In the genomic region with DNA sequence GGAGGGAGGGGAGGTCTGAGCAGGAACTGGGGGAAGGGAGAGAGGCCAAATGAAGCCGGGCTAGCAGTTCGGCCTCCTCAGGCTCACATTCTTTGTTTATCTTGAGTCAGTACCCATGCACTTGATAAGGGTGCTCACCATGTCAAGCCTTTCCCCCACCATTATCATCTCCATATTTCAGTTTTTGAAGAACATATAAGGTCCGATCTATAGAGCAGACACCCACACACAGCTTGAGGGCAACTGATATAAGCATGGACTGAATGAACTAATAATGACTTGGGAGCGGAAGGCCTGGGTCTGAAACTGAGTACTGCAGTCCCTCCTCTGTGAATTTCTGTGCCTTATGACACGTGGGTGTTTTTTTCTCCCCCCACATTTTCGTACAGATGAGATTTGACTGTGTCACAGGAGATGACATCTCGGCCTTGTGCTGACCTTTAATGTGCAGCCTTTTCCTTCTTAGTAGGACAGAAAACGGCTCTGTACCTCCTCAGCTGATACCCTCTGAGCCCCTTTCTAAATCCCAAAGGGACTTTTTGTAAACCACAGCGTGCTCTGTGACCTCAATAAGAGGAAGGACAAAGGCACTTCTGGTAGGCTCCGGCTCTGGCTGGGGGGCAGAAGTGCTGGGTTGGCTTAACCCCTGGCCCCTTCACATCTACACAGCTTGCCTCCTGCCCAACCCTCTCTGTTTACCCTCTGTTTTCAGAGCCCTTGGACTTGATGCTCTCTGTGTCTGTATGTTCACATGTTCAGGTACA, we compare ENCODE assay signal across 11 mouse cellular contexts. TPM values are rescaled to one million over a fixed set of nuclear protein-coding genes. Genes with fewer than 3 reads are reported as not detected.
DNase-seq lines count a peak whose midpoint lies in the region; ATAC-seq and TF ChIP-seq lines count a peak whose summit lies in the region.
"Had no signal": no experiment of that assay in that cellular context is flagged by ENCODE, and none has a peak within 500 bp of the region (broad histone marks: within the 10 kb centered on the region; RNA-seq: fewer than 3 reads in every experiment).

No protein-coding gene starts in this region.

- no peaks in the 10 kb centered on the region for H3K79me2 ChIP-seq in heart, adult 2 months (replicated peaks; ENCODE audit: control insufficient read depth, insufficient read depth, low read length)

- WGBS in heart, adult 2 months = 56% methylated on average over 10 of the region's 10 CpGs
- 27% methylated on average over 10 of the region's 10 CpGs for WGBS in midbrain, embryonic 10.5 days
- WGBS in midbrain, embryonic 13.5 days = 25% methylated on average over 10 of the region's 10 CpGs
- 49% methylated on average over 10 of the region's 10 CpGs for WGBS in stomach, embryonic 15.5 days

- no peak overlapping the region for H3K9ac ChIP-seq in heart, adult 2 months (ENCODE audit: low read depth, low read length)
- no peak overlapping the region for H3K9ac ChIP-seq in midbrain, embryonic 13.5 days (replicated peaks)
- no peak overlapping the region for H3K9ac ChIP-seq in stomach, embryonic 15.5 days
- H3K9ac ChIP-seq: neural tube, embryonic 15.5 days had no signal

- H3K27me3 ChIP-seq in heart, adult 2 months (ENCODE audit: control insufficient read depth, insufficient read depth, low read length) = no peaks in the 10 kb centered on the region
- H3K27me3 ChIP-seq in midbrain, embryonic 10.5 days (ENCODE audit: low read depth, poor library complexity, severe bottlenecking) = peaks cover 56% of the 10 kb centered on the region
- H3K27me3 ChIP-seq in midbrain, embryonic 13.5 days = no peaks in the 10 kb centered on the region
- no peaks in the 10 kb centered on the region for H3K27me3 ChIP-seq in stomach, embryonic 15.5 days (replicated peaks)
- H3K27me3 ChIP-seq: neural tube, embryonic 15.5 days had no signal

- ATAC-seq in midbrain, embryonic 13.5 days = no peak
- ATAC-seq in inflammation-experienced regulatory T-cells, adult 6 months = peak; percentile 35
- ATAC-seq in stomach, embryonic 15.5 days (ENCODE audit: insufficient read depth, low FRiP score, low read depth) = peak; percentile 63

- H3K4me1 ChIP-seq in heart, adult 2 months (ENCODE audit: control insufficient read depth, insufficient read depth, low read length) = peaks cover 2% of the 10 kb centered on the region; the same call in 1 of the 2 replicates
- H3K4me1 ChIP-seq in midbrain, embryonic 10.5 days = peaks cover 43% of the 10 kb centered on the region
- peaks cover 50% of the 10 kb centered on the region for H3K4me1 ChIP-seq in midbrain, embryonic 13.5 days (replicated peaks)
- peaks cover 21% of the 10 kb centered on the region for H3K4me1 ChIP-seq in stomach, embryonic 15.5 days

- no peak overlapping the region for H3K4me3 ChIP-seq in heart, adult 2 months
- no peak overlapping the region for H3K4me3 ChIP-seq in midbrain, embryonic 10.5 days
- H3K4me3 ChIP-seq in midbrain, embryonic 13.5 days (replicated peaks) = no peak overlapping the region
- H3K4me3 ChIP-seq in stomach, embryonic 15.5 days (replicated peaks) = no peak overlapping the region
- H3K4me3 ChIP-seq: neural tube, embryonic 15.5 days had no signal

- TF ChIP-seq POLR2A in heart, adult 2 months (IDR thresholded peaks at IDR 0.05; ENCODE audit: insufficient read depth, low read depth, low read length) = no peak

- peak overlapping the region; percentile 73 for H3K27ac ChIP-seq in heart, adult 2 months
- H3K27ac ChIP-seq in midbrain, embryonic 10.5 days (replicated peaks) = peak overlapping the region; percentile 30; the same call in 1 of the 2 replicates
- no peak overlapping the region for H3K27ac ChIP-seq in midbrain, embryonic 13.5 days
- no peak overlapping the region for H3K27ac ChIP-seq in stomach, embryonic 15.5 days

- intact Hi-C loops in heart, adult 2 months (cut with DNase I) = loop anchor here (2.0 kb wide), 1 partner anchor 51 kb away; no protein-coding TSS in a partner anchor

- no peaks in the 10 kb centered on the region; the same call in 1 of the 2 replicates for H3K36me3 ChIP-seq in heart, adult 2 months (ENCODE audit: control insufficient read depth, insufficient read depth, low read length)
- H3K36me3 ChIP-seq in midbrain, embryonic 10.5 days = no peaks in the 10 kb centered on the region
- no peaks in the 10 kb centered on the region for H3K36me3 ChIP-seq in midbrain, embryonic 13.5 days
- no peaks in the 10 kb centered on the region for H3K36me3 ChIP-seq in stomach, embryonic 15.5 days
- H3K36me3 ChIP-seq: neural tube, embryonic 15.5 days had no signal

- TF ChIP-seq CTCF in heart, adult 2 months (IDR thresholded peaks at IDR 0.05) = no peak

- DNase-seq in heart, adult 2 months = no peak
- no peak for DNase-seq in heart, postnatal 4 days
- no peak for DNase-seq in midbrain, embryonic 10.5 days (ENCODE audit: low spot score)
- DNase-seq in adrenal gland, adult 2 months = no peak
- no peak for DNase-seq in urinary bladder, postnatal 36 days (ENCODE audit: low spot score in 2 of 2)
- DNase-seq: cerebellum, adult 11-12 months; gastrocnemius, postnatal 14 days had no signal

- H3K4me2 ChIP-seq in midbrain, embryonic 13.5 days (replicated peaks) = no peak overlapping the region
- no peak overlapping the region for H3K4me2 ChIP-seq in stomach, embryonic 15.5 days
- H3K4me2 ChIP-seq: neural tube, embryonic 15.5 days had no signal

- no peak for TF ChIP-seq EP300 in heart, adult 2 months (IDR thresholded peaks at IDR 0.05; ENCODE audit: insufficient read depth, low read depth, low read length)

- H3K9me3 ChIP-seq in midbrain, embryonic 10.5 days (replicated peaks) = no peaks in the 10 kb centered on the region
- no peaks in the 10 kb centered on the region for H3K9me3 ChIP-seq in midbrain, embryonic 13.5 days
- no peaks in the 10 kb centered on the region for H3K9me3 ChIP-seq in stomach, embryonic 15.5 days
- H3K9me3 ChIP-seq: neural tube, embryonic 15.5 days had no signal

RNA-seq across cellular contexts. Expression of gene Chst11, which starts 6.6 kb away (rescaled TPM):
- 1 to 10 TPM; 3.1 to 3.2 TPM for total RNA-seq in heart, adult 2 months (2021)
- 4.5 and 6.8 TPM in 2 replicates for polyA plus RNA-seq in heart, adult 2 months (2012; rRNA removed)
- 1 to 10 TPM; 3.6 to 5.2 TPM for total RNA-seq in heart, postnatal 4 days (2021)
- polyA plus RNA-seq in midbrain, embryonic 10.5 days (2016; fragmentation: Nextera tagmentation; extraction: Ambion mirVana) = 0.94 and 1.1 TPM in 2 replicates
- 2.9 TPM in 2 replicates for polyA plus RNA-seq in midbrain, embryonic 13.5 days (2015; fragmentation: Nextera tagmentation; extraction: Ambion mirVana)
- 1 to 10 TPM in 1 of 3 experiments, under 1 TPM in 2; 0.84 to 4.5 (median 0.85) TPM for polyA plus RNA-seq in inflammation-experienced regulatory T-cells, adult 6 months (2017; shearing (Covaris generic))
- polyA plus RNA-seq in stomach, embryonic 15.5 days (2015; fragmentation: Nextera tagmentation; extraction: Ambion mirVana) = 1.2 and 1.4 TPM in 2 replicates
- total RNA-seq in adrenal gland, adult 2 months (2021) = 10 to 100 TPM; 40.3 to 70.3 TPM
- polyA plus RNA-seq in adrenal gland, adult 2 months (2012; rRNA removed) = 35.2 and 40.2 TPM in 2 replicates

Comparison
In these comparisons a context has a peak if more than half of its experiments do, and no peak if none do; other contexts are left out.
1. H3K27ac ChIP-seq: peak in heart, adult 2 months (single experiment) and midbrain, embryonic 10.5 days (single experiment); none in midbrain, embryonic 13.5 days (single experiment) and stomach, embryonic 15.5 days (single experiment).